Mouse (Mus musculus): ENCODE measurements around the gene Rrn3. TPM values are rescaled to one million over a fixed set of nuclear protein-coding genes. Genes with fewer than 3 reads are reported as not detected.

The Rrn3 gene
- polyA plus RNA-seq, 1 experiment from 2014 or later: 56.0 TPM

GRCm38 (mm10) chr16:13830444-13830843 is 49.9 kb downstream of the Rrn3 start:
- Histone ChIP-seq H3K4me3 (ENCODE audit: low read length) (no peak overlapping the region), H3K9ac (ENCODE audit: low read length) (no peak overlapping the region), H3K4me2 (ENCODE audit: low read depth, low read length) (no peak overlapping the region), H3K27me3 (ENCODE audit: control insufficient read depth, insufficient read depth, low read depth, low read length) (no peaks in the 10 kb centered on the region), H3K9me3 (ENCODE audit: control insufficient read depth, low read length) (no peaks in the 10 kb centered on the region), H3K27ac (ENCODE audit: low read length) (no peak overlapping the region), H3K36me3 (ENCODE audit: control insufficient read depth, insufficient read depth, low read length) (peaks cover 49% of the 10 kb centered on the region), H3K4me1 (replicated peaks; ENCODE audit: control insufficient read depth, insufficient read depth, low read length) (no peaks in the 10 kb centered on the region)
- WGBS: 86% methylated on average over 10 of the region's 10 CpGs
- ATAC-seq (ENCODE audit: low read depth): no peak

DNA sequence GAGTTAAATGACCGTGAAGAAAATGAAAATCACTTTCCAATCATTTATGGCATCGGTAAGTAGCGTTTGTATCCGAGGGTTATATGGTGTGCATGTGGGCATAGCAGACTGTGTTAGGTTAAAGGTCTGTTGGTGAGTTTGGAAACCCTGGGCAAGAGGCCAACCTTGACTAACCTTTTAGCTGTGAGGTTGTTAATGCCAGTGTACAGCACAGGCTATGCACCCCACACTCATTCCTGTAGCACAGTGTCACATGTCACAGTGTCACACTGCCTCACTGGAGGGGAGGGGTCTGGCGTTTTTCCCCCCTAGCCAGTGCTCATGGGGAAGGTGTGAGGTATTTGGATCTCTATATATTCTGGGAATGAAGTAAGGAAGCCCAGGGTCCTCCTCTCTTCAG is 51.1 kb downstream of the Rrn3 start:
- H3K27ac ChIP-seq (ENCODE audit: low read length): no peak overlapping the region
- no peak overlapping the region for H3K4me3 ChIP-seq (ENCODE audit: low read length)
- peaks cover 56% of the 10 kb centered on the region for H3K36me3 ChIP-seq (ENCODE audit: control insufficient read depth, insufficient read depth, low read length)
- H3K9ac ChIP-seq (ENCODE audit: low read length): no peak overlapping the region
- no peaks in the 10 kb centered on the region for H3K9me3 ChIP-seq (ENCODE audit: control insufficient read depth, low read length)
- WGBS: 77% methylated on average over 5 of the region's 5 CpGs
- no peaks in the 10 kb centered on the region for H3K27me3 ChIP-seq (ENCODE audit: control insufficient read depth, insufficient read depth, low read depth, low read length)
- H3K4me2 ChIP-seq (ENCODE audit: low read depth, low read length): no peak overlapping the region
- H3K4me1 ChIP-seq (replicated peaks; ENCODE audit: control insufficient read depth, insufficient read depth, low read length): no peaks in the 10 kb centered on the region
- no peak; the same call in 1 of the 2 replicates for ATAC-seq (ENCODE audit: low read depth)

- Histone ChIP-seq H3K4me3 (ENCODE audit: low read length) (no peak overlapping the region), H3K27me3 (ENCODE audit: control insufficient read depth, insufficient read depth, low read depth, low read length) (no peaks in the 10 kb centered on the region), H3K4me2 (ENCODE audit: low read depth, low read length) (no peak overlapping the region), H3K27ac (ENCODE audit: low read length) (no peak overlapping the region), H3K36me3 (ENCODE audit: control insufficient read depth, insufficient read depth, low read length) (peaks cover 59% of the 10 kb centered on the region), H3K9me3 (ENCODE audit: control insufficient read depth, low read length) (no peaks in the 10 kb centered on the region), H3K4me1 (replicated peaks; ENCODE audit: control insufficient read depth, insufficient read depth, low read length) (no peaks in the 10 kb centered on the region), H3K9ac (ENCODE audit: low read length) (no peak overlapping the region)
- 87% methylated on average over 5 of the region's 5 CpGs for WGBS
- no peak for ATAC-seq (ENCODE audit: low read depth)
Measured at GRCm38 (mm10) chr16:13834382-13834781, 53.9 kb downstream of the Rrn3 start.

- H3K4me1 ChIP-seq (replicated peaks; ENCODE audit: control insufficient read depth, insufficient read depth, low read length): no peaks in the 10 kb centered on the region
- 72% methylated on average over 7 of the region's 7 CpGs for WGBS
- H3K4me3 ChIP-seq (ENCODE audit: low read length): no peak overlapping the region
- H3K27me3 ChIP-seq (ENCODE audit: control insufficient read depth, insufficient read depth, low read depth, low read length): no peaks in the 10 kb centered on the region
- no peaks in the 10 kb centered on the region for H3K9me3 ChIP-seq (ENCODE audit: control insufficient read depth, low read length)
- H3K9ac ChIP-seq (ENCODE audit: low read length): no peak overlapping the region
- no peak overlapping the region for H3K27ac ChIP-seq (ENCODE audit: low read length)
- H3K36me3 ChIP-seq (ENCODE audit: control insufficient read depth, insufficient read depth, low read length): peaks cover 51% of the 10 kb centered on the region
- H3K4me2 ChIP-seq (ENCODE audit: low read depth, low read length): no peak overlapping the region
- ATAC-seq (ENCODE audit: low read depth): no peak
Measured at GRCm38 (mm10) chr16:13840056-13840455, 59.5 kb downstream of the Rrn3 start.

DNA sequence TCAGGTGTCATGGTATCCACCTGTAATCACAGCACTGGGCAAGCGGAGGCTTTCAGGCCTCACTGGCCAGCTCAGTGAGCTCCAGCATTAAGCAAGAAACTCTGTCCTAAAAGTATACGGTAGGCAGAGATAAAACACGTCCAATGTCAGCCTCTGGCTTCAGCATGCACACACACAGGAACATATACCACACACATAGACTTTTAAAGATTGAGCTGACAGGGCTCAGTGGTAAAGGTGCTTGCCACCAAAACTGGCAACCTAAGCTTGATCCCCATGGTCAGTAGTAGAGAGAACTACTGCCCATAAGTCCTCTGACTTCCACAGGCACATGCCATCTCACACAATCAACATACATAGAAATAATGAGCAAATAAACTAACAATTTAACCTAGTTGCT is 60.4 kb downstream of the Rrn3 start:
- Histone ChIP-seq H3K9ac (ENCODE audit: low read length) (no peak overlapping the region), H3K27ac (ENCODE audit: low read length) (no peak overlapping the region), H3K4me1 (replicated peaks; ENCODE audit: control insufficient read depth, insufficient read depth, low read length) (no peaks in the 10 kb centered on the region), H3K4me2 (ENCODE audit: low read depth, low read length) (no peak overlapping the region), H3K27me3 (ENCODE audit: control insufficient read depth, insufficient read depth, low read depth, low read length) (no peaks in the 10 kb centered on the region), H3K4me3 (ENCODE audit: low read length) (no peak overlapping the region), H3K36me3 (ENCODE audit: control insufficient read depth, insufficient read depth, low read length) (peaks cover 54% of the 10 kb centered on the region), H3K9me3 (ENCODE audit: control insufficient read depth, low read length) (no peaks in the 10 kb centered on the region)
- WGBS: 69% methylated on average over 3 of the region's 3 CpGs
- no peak for ATAC-seq (ENCODE audit: low read depth)

GRCm38 (mm10) chr16:13845031-13845430 is 64.5 kb downstream of the Rrn3 start:
- Histone ChIP-seq H3K9me3 (ENCODE audit: control insufficient read depth, low read length) (no peaks in the 10 kb centered on the region), H3K4me1 (replicated peaks; ENCODE audit: control insufficient read depth, insufficient read depth, low read length) (no peaks in the 10 kb centered on the region)
- 91% methylated on average over 5 of the region's 5 CpGs for WGBS

DNA sequence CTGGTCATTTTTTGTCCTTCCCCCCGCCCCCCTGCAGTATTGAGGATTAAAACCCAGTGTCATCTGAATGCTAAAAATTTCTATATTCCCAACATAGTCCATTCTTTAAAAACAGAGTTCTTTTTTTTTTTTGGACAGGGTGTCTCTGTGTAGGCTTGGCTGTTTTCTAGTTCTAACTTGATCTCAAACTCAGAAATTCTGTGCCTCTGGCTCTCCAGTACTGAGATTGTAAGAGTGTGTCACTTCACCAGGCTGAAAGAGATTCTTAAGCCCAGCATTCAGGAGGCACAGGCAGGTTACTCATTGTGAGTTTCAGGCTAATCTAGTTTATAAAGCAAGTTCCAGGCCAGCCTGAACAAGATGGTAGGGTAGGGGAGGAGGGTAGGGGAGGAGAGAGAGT is 66.2 kb downstream of the Rrn3 start:
- 100% methylated on average over 1 of the region's 1 CpGs for WGBS
- no peak for ATAC-seq (ENCODE audit: low read depth)
- no peaks in the 10 kb centered on the region for H3K9me3 ChIP-seq (ENCODE audit: control insufficient read depth, low read length)
- no peak overlapping the region for H3K4me2 ChIP-seq (ENCODE audit: low read depth, low read length)
- H3K4me3 ChIP-seq (ENCODE audit: low read length): no peak overlapping the region
- H3K9ac ChIP-seq (ENCODE audit: low read length): no peak overlapping the region
- H3K27me3 ChIP-seq (ENCODE audit: control insufficient read depth, insufficient read depth, low read depth, low read length): no peaks in the 10 kb centered on the region
- H3K4me1 ChIP-seq (replicated peaks; ENCODE audit: control insufficient read depth, insufficient read depth, low read length): no peaks in the 10 kb centered on the region
- no peak overlapping the region for H3K27ac ChIP-seq (ENCODE audit: low read length)
- peaks cover 25% of the 10 kb centered on the region for H3K36me3 ChIP-seq (ENCODE audit: control insufficient read depth, insufficient read depth, low read length)

More at GRCm38 (mm10) chr16:13845031-13845430, 64.5 kb downstream of the Rrn3 start:
- Histone ChIP-seq H3K27ac (ENCODE audit: low read length) (no peak overlapping the region), H3K27me3 (ENCODE audit: control insufficient read depth, insufficient read depth, low read depth, low read length) (no peaks in the 10 kb centered on the region), H3K4me2 (ENCODE audit: low read depth, low read length) (no peak overlapping the region), H3K36me3 (ENCODE audit: control insufficient read depth, insufficient read depth, low read length) (peaks cover 29% of the 10 kb centered on the region), H3K4me3 (ENCODE audit: low read length) (no peak overlapping the region), H3K9ac (ENCODE audit: low read length) (no peak overlapping the region)
- no peak for ATAC-seq (ENCODE audit: low read depth)

DNA sequence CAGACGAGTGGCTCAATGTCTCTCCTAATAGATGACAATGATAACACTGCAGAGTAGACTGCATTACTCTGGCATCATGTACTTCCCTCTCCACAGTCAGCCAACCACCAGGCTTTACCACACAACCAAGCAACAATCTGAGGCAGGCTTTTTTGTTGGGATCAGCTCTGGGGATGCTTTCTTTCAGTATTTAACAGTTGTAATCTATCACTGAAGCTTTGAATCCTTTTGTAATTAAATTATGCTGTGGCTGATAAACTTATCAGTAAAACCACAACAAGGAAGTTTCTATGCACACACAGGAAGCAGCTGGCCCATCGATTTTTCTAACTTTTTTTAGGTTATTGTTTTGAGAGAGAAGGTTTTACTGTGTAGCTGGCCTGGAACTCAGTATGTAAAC is 67.8 kb downstream of the Rrn3 start:
- no peaks in the 10 kb centered on the region for H3K9me3 ChIP-seq (ENCODE audit: control insufficient read depth, low read length)
- ATAC-seq (ENCODE audit: low read depth): no peak
- H3K9ac ChIP-seq (ENCODE audit: low read length): no peak overlapping the region
- no peak overlapping the region for H3K27ac ChIP-seq (ENCODE audit: low read length)
- H3K4me1 ChIP-seq (replicated peaks; ENCODE audit: control insufficient read depth, insufficient read depth, low read length): no peaks in the 10 kb centered on the region
- no peaks in the 10 kb centered on the region for H3K27me3 ChIP-seq (ENCODE audit: control insufficient read depth, insufficient read depth, low read depth, low read length)
- WGBS: 60% methylated on average over 2 of the region's 2 CpGs
- no peak overlapping the region for H3K4me2 ChIP-seq (ENCODE audit: low read depth, low read length)
- H3K4me3 ChIP-seq (ENCODE audit: low read length): no peak overlapping the region
- peaks cover 27% of the 10 kb centered on the region for H3K36me3 ChIP-seq (ENCODE audit: control insufficient read depth, insufficient read depth, low read length)

GRCm38 (mm10) chr16:13851446-13851845 is 70.9 kb downstream of the Rrn3 start:
- Histone ChIP-seq H3K4me3 (ENCODE audit: low read length) (no peak overlapping the region), H3K27me3 (ENCODE audit: control insufficient read depth, insufficient read depth, low read depth, low read length) (no peaks in the 10 kb centered on the region), H3K9me3 (ENCODE audit: control insufficient read depth, low read length) (no peaks in the 10 kb centered on the region), H3K4me2 (ENCODE audit: low read depth, low read length) (no peak overlapping the region), H3K27ac (ENCODE audit: low read length) (no peak overlapping the region), H3K4me1 (replicated peaks; ENCODE audit: control insufficient read depth, insufficient read depth, low read length) (no peaks in the 10 kb centered on the region), H3K36me3 (ENCODE audit: control insufficient read depth, insufficient read depth, low read length) (peaks cover 16% of the 10 kb centered on the region), H3K9ac (ENCODE audit: low read length) (no peak overlapping the region)
- no peak for ATAC-seq (ENCODE audit: low read depth)
- WGBS: 91% methylated on average over 4 of the region's 4 CpGs

- no peak overlapping the region for H3K4me3 ChIP-seq (ENCODE audit: low read length)
- no peak for ATAC-seq (ENCODE audit: low read depth)
- H3K4me1 ChIP-seq (replicated peaks; ENCODE audit: control insufficient read depth, insufficient read depth, low read length): no peaks in the 10 kb centered on the region
- no peaks in the 10 kb centered on the region for H3K9me3 ChIP-seq (ENCODE audit: control insufficient read depth, low read length)
- no peak overlapping the region for H3K27ac ChIP-seq (ENCODE audit: low read length)
- no peaks in the 10 kb centered on the region for H3K27me3 ChIP-seq (ENCODE audit: control insufficient read depth, insufficient read depth, low read depth, low read length)
- peaks cover 16% of the 10 kb centered on the region for H3K36me3 ChIP-seq (ENCODE audit: control insufficient read depth, insufficient read depth, low read length)
- no peak overlapping the region for H3K4me2 ChIP-seq (ENCODE audit: low read depth, low read length)
- no peak overlapping the region for H3K9ac ChIP-seq (ENCODE audit: low read length)
- 90% methylated on average over 4 of the region's 4 CpGs for WGBS
Measured at GRCm38 (mm10) chr16:13853886-13854285, 73.4 kb downstream of the Rrn3 start.
